Mouse (Mus musculus) hindbrain, embryonic 14.5 days (tissue): ENCODE measurements around the gene Rgs9. TPM values are rescaled to one million over a fixed set of nuclear protein-coding genes. Genes with fewer than 3 reads are reported as not detected.

Source experiments
- ATAC-seq: fragments of 200-750 bp; cut with Nextera tagmentation; 2 replicates; pipeline ENCODE4 v1.8.0; 2017; ENCODE audit warnings: moderate number of reproducible peaks, mild to moderate bottlenecking, moderate TSS enrichment, moderate library complexity; ENCODE audit not compliant: low FRiP score
- DNase-seq: peaks from one replicate; pipeline ENCODE4 v3.0.0-alpha.2; 2015; ENCODE audit warnings: low spot score
- H3K27ac ChIP-seq: fragments of 300-500 bp; sonication (generic); 2 replicates; pipeline ENCODE4 v1.5.1; 2014; ENCODE audit warnings: mild to moderate bottlenecking, moderate library complexity
- H3K27me3 ChIP-seq: fragments of 300-500 bp; sonication (generic); 2 replicates; pipeline ENCODE4 v1.6.1; 2014; ENCODE audit warnings: mild to moderate bottlenecking, low read length, mixed read lengths; ENCODE audit not compliant: control insufficient read depth, insufficient read depth
- H3K36me3 ChIP-seq: fragments of 300-500 bp; sonication (generic); replicated peaks from 2 replicates; pipeline ENCODE4 v1.6.1; 2014; ENCODE audit not compliant: control insufficient read depth, insufficient read depth
- H3K4me1 ChIP-seq: fragments of 300-500 bp; sonication (generic); replicated peaks from 2 replicates; pipeline ENCODE4 v1.6.1; 2014; ENCODE audit warnings: antibody characterized with exemption, low read length, mixed read lengths; ENCODE audit not compliant: control insufficient read depth, insufficient read depth
- H3K4me2 ChIP-seq: fragments of 300-500 bp; sonication (generic); replicated peaks from 2 replicates; pipeline ENCODE4 v1.6.1; 2014; ENCODE audit warnings: mild to moderate bottlenecking, moderate library complexity
- H3K4me3 ChIP-seq: fragments of 300-500 bp; sonication (generic); replicated peaks from 2 replicates; pipeline ENCODE4 v1.5.1; 2014; ENCODE audit warnings: mild to moderate bottlenecking, low read length
- H3K9ac ChIP-seq: fragments of 300-500 bp; sonication (generic); 2 replicates; pipeline ENCODE4 v1.6.1; 2014
- H3K9me3 ChIP-seq: fragments of 300-500 bp; sonication (generic); 2 replicates; pipeline ENCODE4 v1.6.1; 2016; ENCODE audit warnings: low read length; ENCODE audit not compliant: control insufficient read depth
- WGBS: fragments of 180-500 bp; shearing (Covaris S2); extraction: QIAGEN DNeasy Blood & Tissue Kit; methylation state at CpG from one replicate; pipeline ENCODE4 v1.1.7; 2014; 5-methylcytosine and 5-hydroxymethylcytosine counted together
- polyA plus RNA-seq: library from polyadenylated mRNA; unstranded; fragments of >200 nt; fragmentation: Nextera tagmentation; extraction: Ambion mirVana; gene quantifications from 2 replicates; pipeline ENCODE4 v1.2.1, GENCODE M21; 2014

The Rgs9 gene
- polyA plus RNA-seq, 1 experiment from 2014 or later: 8.9 TPM

- 0 out of 2 replicates have a peak, but pooled peaks cover 3% of the 10 kb centered on the region for H3K4me1 ChIP-seq
- H3K9ac ChIP-seq: no peak overlapping the region
- no peak overlapping the region for H3K27ac ChIP-seq
- H3K36me3 ChIP-seq: no peaks in the 10 kb centered on the region
- no peak overlapping the region for H3K4me2 ChIP-seq
- DNase-seq (peak; percentile 63), ATAC-seq (no peak)
- H3K4me3 ChIP-seq: no peak overlapping the region
- H3K27me3 ChIP-seq: no peaks in the 10 kb centered on the region
- H3K9me3 ChIP-seq: no peaks in the 10 kb centered on the region
- 46% methylated on average over 8 of the region's 8 CpGs for WGBS
These were observed 119.0 kb downstream of the Rgs9 start for GRCm38 (mm10) chr11:109178788-109179518.

DNA sequence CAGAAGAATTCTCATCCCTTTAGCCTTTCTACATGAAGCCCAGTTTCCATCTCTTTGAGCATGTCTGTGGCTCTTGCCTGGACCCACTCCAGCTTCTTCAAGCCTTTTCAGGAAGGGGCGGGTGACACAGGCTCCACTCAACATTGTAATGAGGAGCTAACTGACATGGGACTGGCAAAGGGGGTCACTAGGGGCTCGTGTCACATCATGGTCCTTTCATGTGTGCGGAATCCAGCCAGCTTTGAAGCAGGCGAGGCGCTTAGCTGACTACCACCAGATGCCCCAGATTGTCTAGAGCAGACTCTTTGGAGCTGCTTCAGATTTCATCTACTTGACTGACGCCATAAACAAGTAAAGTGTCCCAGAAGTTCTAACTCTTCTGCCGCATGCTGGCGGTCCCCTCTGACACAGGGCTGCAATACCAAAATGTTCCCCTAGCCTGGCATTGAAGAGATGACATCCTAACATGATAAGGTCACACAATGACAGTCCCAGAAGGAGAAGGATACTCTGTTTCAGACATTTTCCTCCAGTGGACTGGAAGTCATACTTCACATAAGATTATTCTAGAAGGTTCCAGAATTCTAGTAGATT, 122.5 kb downstream of the Rgs9 start:
- Histone ChIP-seq H3K4me1 (0 out of 2 replicates have a peak, but pooled peaks cover 3% of the 10 kb centered on the region), H3K27me3 (no peaks in the 10 kb centered on the region), H3K9ac (no peak overlapping the region), H3K36me3 (no peaks in the 10 kb centered on the region), H3K9me3 (no peaks in the 10 kb centered on the region), H3K27ac (no peak overlapping the region), H3K4me3 (no peak overlapping the region), H3K4me2 (no peak overlapping the region)
- WGBS: 89% methylated on average over 8 of the region's 8 CpGs
- ATAC-seq: no peak
- no peak for DNase-seq

Other genes with a start within 250 kb of the Rgs9 start
- not detected in 2 replicates for gene E030025P04Rik, start 153.8 kb downstream of the Rgs9 start, polyA plus RNA-seq
- 21.8 and 24.4 TPM in 2 replicates for gene Gna13, start 64.7 kb upstream of the Rgs9 start, polyA plus RNA-seq
- not detected in 2 replicates for gene 9930022D16Rik, start 115.8 kb upstream of the Rgs9 start, polyA plus RNA-seq
- 55.6 and 65.8 TPM in 2 replicates for gene Amz2, start 127.8 kb upstream of the Rgs9 start, polyA plus RNA-seq
- 6.8 and 8.8 TPM in 2 replicates for gene Arsg, start 175.2 kb upstream of the Rgs9 start, polyA plus RNA-seq
- gene Slc16a6, start 175.5 kb upstream of the Rgs9 start, polyA plus RNA-seq: 4.2 and 7.5 TPM in 2 replicates